Mouse (Mus musculus) inflammation-experienced regulatory T-cells, adult 6 months (primary cell): ENCODE results near the gene Mob3b. TPM values are rescaled to one million over a fixed set of nuclear protein-coding genes. Genes with fewer than 3 reads are reported as not detected.

Experiments used
- ATAC-seq: one replicate; pipeline ENCODE4 v1.8.0; 2017
- polyA plus RNA-seq, 3 experiments: library from polyadenylated mRNA; unstranded; fragments of 100-300 nt; shearing (Covaris generic); gene quantifications; one replicate each; pipeline ENCODE4 v1.2.1; 2017

The Mob3b gene
- polyA plus RNA-seq, 3 experiments from 2014 or later: 1.2 to 5.7 (median 3.2) TPM

DNA sequence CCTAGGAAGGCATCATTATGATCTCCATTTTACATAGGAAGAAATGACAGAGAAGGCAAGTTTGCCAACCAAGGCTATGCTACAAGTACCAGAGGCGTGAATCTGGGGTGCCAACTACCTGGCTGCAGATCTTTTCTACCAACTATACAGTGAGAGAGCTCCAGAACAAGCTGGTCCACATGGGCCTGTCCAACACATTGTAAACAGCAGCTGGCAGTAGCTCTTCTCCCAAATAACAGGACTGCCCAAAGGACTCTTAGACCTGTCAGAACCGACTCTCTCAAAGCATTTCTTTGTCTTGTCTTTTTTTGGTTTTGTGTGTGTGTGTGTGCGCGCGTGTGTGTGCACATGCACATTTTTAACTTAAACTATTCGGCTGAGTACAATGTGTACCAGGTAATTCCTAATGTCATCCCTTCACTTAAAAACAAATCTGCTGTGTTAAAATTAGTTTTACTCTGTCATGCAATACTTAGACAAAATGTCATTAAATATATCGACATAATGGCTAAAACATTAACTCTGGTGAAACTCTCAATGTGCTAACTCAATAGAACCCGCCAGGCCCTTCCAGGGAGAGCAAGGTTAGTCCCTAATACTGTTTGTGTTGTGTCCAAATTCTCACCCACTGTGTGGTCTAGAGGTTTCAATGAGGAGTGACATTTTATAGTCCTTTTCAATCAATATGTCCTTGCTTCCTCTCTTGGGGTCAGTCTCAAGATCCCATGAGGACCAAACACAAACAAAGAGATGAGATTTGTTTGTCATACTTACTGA lies 153.5 kb downstream of the Mob3b start:
- ATAC-seq: no peak

GRCm38 (mm10) chr4:34996616-34997015 lies 160.7 kb downstream of the Mob3b start:
- ATAC-seq: no peak

GRCm38 (mm10) chr4:34993639-34993975 lies 163.7 kb downstream of the Mob3b start:
- no peak for ATAC-seq

- no peak for ATAC-seq
Measured at GRCm38 (mm10) chr4:34992866-34993638, 164.2 kb downstream of the Mob3b start.

DNA sequence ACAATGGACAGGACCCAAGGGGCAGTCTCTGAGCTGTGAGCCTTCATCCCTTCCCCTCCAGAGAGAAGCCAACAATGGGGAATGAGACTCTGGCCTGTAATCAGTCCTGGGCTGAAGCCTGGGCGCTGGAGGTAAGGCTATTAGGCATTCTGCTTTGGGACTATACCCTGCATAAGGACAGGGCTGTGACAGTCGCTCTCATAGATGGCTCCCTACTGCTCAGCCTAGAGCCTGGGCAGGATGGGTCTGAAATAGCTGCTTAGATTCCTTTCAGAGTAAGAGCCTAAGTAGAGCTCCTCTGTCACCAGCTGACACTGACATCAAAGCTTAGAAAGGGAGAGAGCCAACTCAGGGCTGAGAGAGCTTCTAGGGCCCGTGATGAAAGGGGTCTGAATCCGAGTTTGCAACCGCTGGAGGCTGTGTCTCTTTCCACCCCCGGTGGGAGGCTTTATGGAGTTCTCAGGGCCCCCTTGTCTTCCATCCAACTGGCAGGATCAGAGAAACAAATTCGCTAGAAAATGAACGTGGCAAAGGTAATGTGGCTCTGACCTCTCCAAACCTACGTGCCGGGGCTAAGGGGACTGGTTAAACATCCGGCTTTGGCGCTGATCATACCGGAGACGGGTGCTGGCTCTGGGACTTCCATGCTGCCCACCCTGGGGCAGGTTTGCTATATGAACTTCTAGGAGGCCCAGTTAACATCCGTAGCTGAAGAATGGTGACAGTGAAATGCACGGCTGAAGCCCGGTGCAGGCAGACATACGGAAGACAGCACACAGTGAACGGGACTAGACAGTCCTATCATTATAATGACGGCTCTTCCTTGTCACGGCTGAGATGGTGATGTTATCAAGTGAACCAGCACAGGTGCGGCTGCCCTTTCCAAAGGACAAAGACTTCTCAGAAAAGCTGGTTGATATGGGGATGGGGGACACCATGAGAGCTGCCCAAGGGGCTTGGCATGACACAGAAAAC lies 165.1 kb downstream of the Mob3b start:
- no peak for ATAC-seq

GRCm38 (mm10) chr4:34991116-34991515 lies 166.2 kb downstream of the Mob3b start:
- no peak for ATAC-seq

DNA sequence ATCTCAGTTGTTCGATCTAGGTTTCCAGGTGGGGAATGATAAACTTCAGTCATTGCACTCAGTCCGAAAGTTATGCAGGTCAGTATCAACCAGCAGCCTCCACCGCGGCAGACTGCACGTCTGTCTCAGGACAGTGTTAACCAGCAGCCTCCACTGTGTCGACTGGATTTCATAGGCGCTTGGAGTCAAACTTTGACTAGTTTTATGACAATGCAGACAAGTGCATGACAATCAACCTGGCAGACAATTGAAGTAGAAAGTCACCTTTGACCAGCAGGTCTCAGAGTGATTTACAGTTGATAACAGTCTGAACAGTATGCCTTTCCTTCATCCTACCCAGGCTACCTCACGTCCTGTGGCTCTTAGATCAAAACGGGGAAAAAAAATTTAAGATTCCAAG lies 166.6 kb downstream of the Mob3b start:
- ATAC-seq: no peak

DNA sequence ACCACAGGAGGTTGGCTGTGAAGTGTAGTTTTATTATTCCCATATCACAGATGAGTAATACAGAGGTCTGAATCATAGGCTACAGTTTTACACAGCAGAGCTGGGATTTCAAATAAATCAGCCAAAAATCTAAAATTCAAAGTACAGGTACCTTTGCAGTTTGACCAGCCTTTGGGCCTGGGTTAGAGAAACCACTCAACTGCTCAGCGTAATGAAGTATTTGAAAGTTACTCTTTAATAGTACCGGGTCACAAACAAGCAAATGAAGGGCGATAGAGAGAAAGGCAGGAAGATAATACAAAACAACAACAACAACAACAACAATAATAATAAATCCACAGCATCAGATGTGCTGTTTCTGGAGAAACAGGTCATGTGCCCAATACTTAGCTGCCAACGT lies 169.7 kb downstream of the Mob3b start:
- no peak for ATAC-seq

- no peak for ATAC-seq
Measured at GRCm38 (mm10) chr4:34987109-34987508, 170.2 kb downstream of the Mob3b start.

DNA sequence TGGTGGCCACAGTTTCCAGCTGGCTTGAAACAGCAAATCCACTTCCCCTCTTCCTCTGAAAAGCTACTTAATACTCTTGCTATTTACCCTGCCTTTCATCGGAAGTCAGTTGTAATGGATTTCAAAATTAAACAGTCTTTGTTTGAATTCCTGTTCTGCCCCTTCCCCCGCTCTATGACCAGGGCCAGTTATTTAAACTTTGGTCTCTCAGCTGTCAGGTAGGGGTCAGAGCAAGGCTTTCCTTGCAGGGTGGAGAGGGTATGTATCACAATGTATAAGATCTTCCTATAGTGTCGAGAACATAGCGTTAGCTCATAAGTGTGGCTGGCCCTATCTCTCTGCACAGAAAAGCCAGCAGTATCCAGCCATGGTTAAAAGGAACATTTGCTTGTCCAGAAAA lies 170.6 kb downstream of the Mob3b start:
- no peak for ATAC-seq

GRCm38 (mm10) chr4:34984377-34984776 lies 172.9 kb downstream of the Mob3b start:
- ATAC-seq: no peak

DNA sequence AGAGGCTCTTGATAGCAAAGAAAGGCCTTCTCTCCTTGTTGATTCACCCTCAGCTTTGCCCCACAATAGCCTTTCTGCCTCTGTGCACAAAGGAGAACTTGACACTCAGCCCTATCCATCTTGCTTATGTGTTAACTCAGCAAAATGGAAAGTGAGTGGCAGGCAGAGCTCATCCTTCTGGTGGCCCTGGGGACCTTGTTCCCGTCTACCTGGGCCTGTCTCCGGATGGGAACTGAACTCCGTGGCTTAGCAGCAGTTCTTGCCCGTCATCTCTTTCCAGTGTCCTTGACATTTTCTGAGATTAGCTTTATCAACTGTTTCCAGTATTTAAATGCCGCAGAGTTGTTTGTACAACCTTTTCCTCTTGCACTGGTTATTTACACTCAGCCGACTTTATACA lies 173.8 kb downstream of the Mob3b start:
- no peak for ATAC-seq

- ATAC-seq: no peak
Measured at GRCm38 (mm10) chr4:34981301-34982172, 175.7 kb downstream of the Mob3b start.

GRCm38 (mm10) chr4:34980461-34981039 lies 176.7 kb downstream of the Mob3b start:
- no peak for ATAC-seq

GRCm38 (mm10) chr4:34976916-34977702 lies 180.2 kb downstream of the Mob3b start:
- no peak for ATAC-seq

DNA sequence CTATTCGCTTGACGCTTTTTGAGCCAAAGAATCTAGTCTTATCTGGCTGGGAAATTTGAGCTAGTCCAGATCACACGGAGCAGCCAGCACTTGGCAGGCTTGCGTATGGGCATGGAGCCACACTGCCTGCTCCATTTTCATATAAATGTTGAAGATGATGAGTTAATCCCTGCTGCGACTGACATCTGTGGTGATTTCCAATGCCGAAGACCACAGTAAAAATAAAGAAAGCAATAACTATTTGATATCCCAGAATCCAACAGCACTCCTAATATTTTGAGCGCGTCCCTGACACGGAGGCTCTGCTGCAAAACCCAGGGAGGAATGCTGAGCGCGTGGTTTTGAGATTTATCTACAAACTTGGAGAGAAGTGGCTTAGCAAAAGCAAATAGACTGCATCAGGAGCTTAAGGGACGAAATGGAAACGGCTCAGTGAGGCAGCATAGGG lies 180.9 kb downstream of the Mob3b start:
- no peak for ATAC-seq

DNA sequence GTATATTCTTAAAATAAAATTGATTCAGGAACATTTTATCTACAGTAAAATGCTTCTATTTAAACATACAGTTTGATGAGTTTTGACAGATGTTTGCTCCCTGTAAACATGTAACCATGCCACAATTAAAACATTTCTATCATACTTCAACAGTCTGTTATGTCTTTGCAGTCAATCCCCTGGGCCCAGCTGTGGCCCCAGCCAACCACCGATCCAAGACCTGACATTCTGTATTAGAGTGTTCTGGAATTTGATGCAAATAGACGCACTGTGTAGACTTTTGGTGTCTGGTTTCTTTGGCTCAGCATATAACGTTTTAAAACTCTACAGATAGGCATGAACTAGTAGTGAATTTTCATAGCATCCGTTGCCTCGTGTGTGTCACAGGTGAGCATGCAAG lies 182.5 kb downstream of the Mob3b start:
- no peak for ATAC-seq

GRCm38 (mm10) chr4:34967541-34967940 lies 189.7 kb downstream of the Mob3b start:
- no peak for ATAC-seq

- no peak for ATAC-seq
Measured at GRCm38 (mm10) chr4:34966336-34966957, 190.8 kb downstream of the Mob3b start.

DNA sequence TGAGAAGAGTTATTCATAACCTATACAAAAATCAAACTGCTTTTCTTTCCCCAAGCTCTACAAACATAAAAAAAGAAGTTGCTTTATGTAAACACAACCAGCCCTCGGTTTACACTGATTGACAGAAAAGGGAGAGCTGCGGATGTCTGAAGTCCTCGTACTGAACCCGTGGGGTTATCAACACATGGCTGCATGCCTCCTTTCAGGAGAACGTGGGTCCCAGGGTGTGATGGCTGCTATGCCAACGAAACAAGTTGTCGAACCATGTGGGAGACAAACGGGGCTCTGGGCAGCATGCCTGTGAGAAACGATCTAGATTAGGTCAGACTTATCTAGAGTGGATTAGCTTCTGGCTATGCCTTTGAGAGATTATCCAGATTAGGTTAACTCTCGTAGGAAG lies 192.4 kb downstream of the Mob3b start:
- no peak for ATAC-seq
